Mouse (Mus musculus): ENCODE results near the gene Frem2. TPM values are rescaled to one million over a fixed set of nuclear protein-coding genes. Genes with fewer than 3 reads are reported as not detected.
A peak's percentile ranks its signal among the peaks of the same experiment; 100 is the strongest.

Frem2 gene
- polyA plus RNA-seq, 1 experiment = 0.81 TPM

DNA sequence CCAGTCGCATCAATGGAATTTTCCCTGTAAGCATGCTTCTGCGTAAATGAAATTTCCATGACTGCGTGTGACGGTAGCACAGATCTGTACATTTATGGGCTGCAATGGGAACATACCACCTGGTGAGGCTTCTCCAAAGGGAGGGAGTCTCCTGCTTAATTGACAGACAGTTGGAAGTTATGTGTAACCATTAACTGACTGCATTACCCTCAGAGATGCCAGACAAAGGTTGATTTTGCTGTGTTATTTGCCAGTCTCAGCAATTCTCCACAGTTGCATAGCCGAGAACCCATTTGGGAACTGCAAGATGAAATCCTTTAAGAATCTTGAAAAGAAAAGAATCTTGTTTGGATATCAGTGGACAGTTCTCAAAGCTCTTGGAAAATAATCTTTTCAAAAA, 185.1 kb downstream of the Frem2 start:
- TF ChIP-seq POLR2A (IDR thresholded peaks at IDR 0.05; ENCODE audit: control insufficient read depth, extremely low read depth, insufficient read depth, low read length, poor library complexity) = no peak
- no peak for TF ChIP-seq CTCF (IDR thresholded peaks at IDR 0.05; ENCODE audit: borderline replicate concordance, control insufficient read depth, extremely low read depth, insufficient read depth, low read length, poor library complexity)
- Histone ChIP-seq H3K36me3 (ENCODE audit: control insufficient read depth, insufficient read depth, low read length) (peaks cover 61% of the 10 kb centered on the region), H3K27me3 (ENCODE audit: control insufficient read depth, insufficient read depth, low read length) (no peaks in the 10 kb centered on the region), H3K27ac (ENCODE audit: control insufficient read depth, insufficient read depth, low read length) (no peak overlapping the region), H3K4me1 (replicated peaks; ENCODE audit: control insufficient read depth, insufficient read depth, low read length) (no peaks in the 10 kb centered on the region), H3K4me3 (ENCODE audit: control insufficient read depth, insufficient read depth, low read length) (no peak overlapping the region)
- no peak for DNase-seq
- WGBS = 97% methylated on average over 5 of the region's 5 CpGs

DNA sequence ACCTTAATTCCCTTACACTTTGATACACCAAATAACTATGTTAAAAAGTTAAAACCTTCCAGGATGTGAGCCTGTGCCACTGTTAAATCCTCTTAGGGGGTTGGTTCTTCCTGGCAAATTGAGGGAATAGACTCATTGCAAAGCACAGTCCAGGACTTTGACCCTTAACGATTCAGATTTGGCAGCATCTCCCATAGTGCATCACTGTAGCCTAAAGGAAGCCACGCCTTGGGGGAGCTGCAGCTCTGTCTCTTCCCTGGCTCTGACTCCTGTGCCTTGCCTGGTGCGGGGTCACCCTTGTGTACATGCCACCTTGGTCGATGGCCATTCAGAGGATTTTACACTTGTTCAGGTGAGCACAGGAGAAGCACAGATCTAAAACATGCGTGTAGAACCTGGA, 187.5 kb downstream of the Frem2 start:
- no peak overlapping the region for H3K4me3 ChIP-seq (ENCODE audit: control insufficient read depth, insufficient read depth, low read length)
- DNase-seq = no peak
- whole genome bisulfite sequencing = 96% methylated on average over 5 of the region's 5 CpGs
- H3K4me1 ChIP-seq (replicated peaks; ENCODE audit: control insufficient read depth, insufficient read depth, low read length) = peaks cover 12% of the 10 kb centered on the region
- no peaks in the 10 kb centered on the region for H3K27me3 ChIP-seq (ENCODE audit: control insufficient read depth, insufficient read depth, low read length)
- H3K36me3 ChIP-seq (ENCODE audit: control insufficient read depth, insufficient read depth, low read length) = peaks cover 40% of the 10 kb centered on the region
- H3K27ac ChIP-seq (ENCODE audit: control insufficient read depth, insufficient read depth, low read length) = no peak overlapping the region
- TF ChIP-seq CTCF (IDR thresholded peaks at IDR 0.05; ENCODE audit: borderline replicate concordance, control insufficient read depth, extremely low read depth, insufficient read depth, low read length, poor library complexity) = no peak
- no peak for TF ChIP-seq POLR2A (IDR thresholded peaks at IDR 0.05; ENCODE audit: control insufficient read depth, extremely low read depth, insufficient read depth, low read length, poor library complexity)

DNA sequence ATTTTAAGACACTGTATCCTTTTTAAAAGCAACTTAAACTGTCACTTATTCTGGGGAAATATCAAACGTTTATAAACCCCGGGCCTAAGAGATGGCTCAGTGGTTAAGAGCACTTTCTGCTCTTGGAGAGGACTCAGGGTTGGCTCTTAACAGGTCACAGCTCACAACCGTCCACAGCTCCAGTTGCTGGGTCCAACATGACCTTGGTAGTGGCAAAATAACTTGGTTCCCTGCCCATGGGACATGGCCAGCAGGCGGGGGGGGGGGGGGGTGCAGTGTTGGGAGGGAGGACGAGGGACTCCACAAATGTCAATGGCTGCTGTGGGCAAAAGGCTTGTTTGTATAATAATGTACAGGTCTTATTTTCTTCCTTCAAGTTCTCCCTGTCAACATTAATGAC, 189.8 kb downstream of the Frem2 start:
- H3K36me3 ChIP-seq (ENCODE audit: control insufficient read depth, insufficient read depth, low read length) = peaks cover 19% of the 10 kb centered on the region
- H3K27me3 ChIP-seq (ENCODE audit: control insufficient read depth, insufficient read depth, low read length) = no peaks in the 10 kb centered on the region
- H3K27ac ChIP-seq (ENCODE audit: control insufficient read depth, insufficient read depth, low read length) = no peak overlapping the region
- peaks cover 15% of the 10 kb centered on the region for H3K4me1 ChIP-seq (replicated peaks; ENCODE audit: control insufficient read depth, insufficient read depth, low read length)
- TF ChIP-seq CTCF (IDR thresholded peaks at IDR 0.05; ENCODE audit: borderline replicate concordance, control insufficient read depth, extremely low read depth, insufficient read depth, low read length, poor library complexity) (no peak), POLR2A (IDR thresholded peaks at IDR 0.05; ENCODE audit: control insufficient read depth, extremely low read depth, insufficient read depth, low read length, poor library complexity) (no peak)
- no peak overlapping the region for H3K4me3 ChIP-seq (ENCODE audit: control insufficient read depth, insufficient read depth, low read length)
- WGBS = 91% methylated on average over 5 of the region's 5 CpGs
- no peak for DNase-seq

DNA sequence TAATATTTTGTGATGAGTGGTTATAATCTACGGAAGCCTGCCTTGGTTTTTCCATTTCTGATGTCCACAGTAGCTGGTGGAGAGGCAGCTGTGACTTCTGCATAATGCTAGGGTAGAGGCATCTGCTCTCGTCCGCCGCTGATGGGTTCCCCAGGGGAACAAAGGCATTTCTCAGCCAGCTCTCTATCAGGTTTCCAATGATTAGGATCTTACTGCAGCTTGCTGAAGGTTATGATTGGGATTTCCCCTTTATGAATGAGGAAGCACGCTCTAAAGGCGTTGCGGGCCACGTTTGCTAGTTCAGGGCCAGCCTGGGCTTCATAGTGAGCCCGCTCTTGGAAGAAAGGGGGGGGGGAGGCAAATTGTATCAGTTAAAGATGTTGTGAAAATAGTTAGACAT, 190.7 kb downstream of the Frem2 start:
- no peak overlapping the region for H3K4me3 ChIP-seq (ENCODE audit: control insufficient read depth, insufficient read depth, low read length)
- TF ChIP-seq CTCF (IDR thresholded peaks at IDR 0.05; ENCODE audit: borderline replicate concordance, control insufficient read depth, extremely low read depth, insufficient read depth, low read length, poor library complexity) = no peak
- DNase-seq = no peak
- no peak overlapping the region for H3K27ac ChIP-seq (ENCODE audit: control insufficient read depth, insufficient read depth, low read length)
- 77% methylated on average over 9 of the region's 9 CpGs for WGBS
- H3K27me3 ChIP-seq (ENCODE audit: control insufficient read depth, insufficient read depth, low read length) = no peaks in the 10 kb centered on the region
- peaks cover 15% of the 10 kb centered on the region for H3K4me1 ChIP-seq (replicated peaks; ENCODE audit: control insufficient read depth, insufficient read depth, low read length)
- peaks cover 10% of the 10 kb centered on the region; the same call in 1 of the 2 replicates for H3K36me3 ChIP-seq (ENCODE audit: control insufficient read depth, insufficient read depth, low read length)

DNA sequence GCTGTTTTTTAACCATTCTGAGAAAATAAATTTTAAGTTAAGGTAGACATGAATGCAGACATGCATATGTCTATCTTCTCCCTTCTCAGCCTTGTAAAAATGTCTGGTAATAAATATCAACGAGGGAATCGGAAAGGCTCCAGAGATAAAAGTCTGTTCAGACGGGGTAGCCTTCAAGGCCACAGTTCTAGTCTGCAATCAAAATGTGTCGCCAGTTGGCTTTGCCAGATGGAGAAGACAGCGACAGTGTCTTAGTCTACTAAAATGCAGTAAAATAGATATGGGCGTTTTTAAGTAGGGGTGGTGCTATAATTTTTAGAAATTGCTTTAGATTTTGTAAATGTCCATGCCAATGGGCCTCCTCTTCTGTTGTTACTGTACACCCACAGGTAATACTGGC, 191.8 kb downstream of the Frem2 start:
- WGBS = 60% methylated on average over 6 of the region's 6 CpGs
- DNase-seq = no peak
- H3K4me1 ChIP-seq (replicated peaks; ENCODE audit: control insufficient read depth, insufficient read depth, low read length) = peaks cover 15% of the 10 kb centered on the region
- H3K27ac ChIP-seq (ENCODE audit: control insufficient read depth, insufficient read depth, low read length) = no peak overlapping the region
- H3K27me3 ChIP-seq (ENCODE audit: control insufficient read depth, insufficient read depth, low read length) = no peaks in the 10 kb centered on the region
- TF ChIP-seq CTCF (IDR thresholded peaks at IDR 0.05; ENCODE audit: borderline replicate concordance, control insufficient read depth, extremely low read depth, insufficient read depth, low read length, poor library complexity) = no peak
- no peak for TF ChIP-seq POLR2A (IDR thresholded peaks at IDR 0.05; ENCODE audit: control insufficient read depth, extremely low read depth, insufficient read depth, low read length, poor library complexity)
- H3K36me3 ChIP-seq (ENCODE audit: control insufficient read depth, insufficient read depth, low read length) = 0 out of 2 replicates have a peak, but pooled peaks cover 4% of the 10 kb centered on the region
- no peak overlapping the region for H3K4me3 ChIP-seq (ENCODE audit: control insufficient read depth, insufficient read depth, low read length)

DNA sequence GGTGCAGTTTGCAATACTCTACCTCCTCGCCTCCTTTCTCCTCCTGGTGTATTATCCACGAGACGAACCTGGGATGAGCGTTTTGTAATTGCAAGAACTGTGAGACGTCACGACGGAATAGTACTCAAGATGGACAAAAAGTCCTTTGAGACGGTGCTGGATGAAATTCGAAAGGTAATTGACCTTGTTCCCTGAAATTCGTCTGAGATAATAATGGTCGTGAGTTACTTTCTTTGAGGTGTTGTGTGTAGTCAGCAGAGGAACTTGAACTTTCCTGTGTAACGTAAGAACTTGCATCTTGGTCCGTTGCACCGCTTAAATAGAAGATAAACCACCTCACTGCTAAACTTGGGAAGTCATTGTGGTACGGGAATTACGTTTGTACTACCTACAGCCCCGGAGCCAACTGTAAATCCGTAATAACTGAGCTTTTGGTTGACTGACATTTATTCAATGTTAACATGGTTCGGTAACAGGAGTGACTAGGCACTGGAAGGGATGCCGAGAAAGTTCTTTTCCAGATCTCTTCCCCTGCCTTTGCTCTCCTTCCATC, 192.9 kb downstream of the Frem2 start:
- Histone ChIP-seq H3K4me1 (replicated peaks; ENCODE audit: control insufficient read depth, insufficient read depth, low read length) (peaks cover 15% of the 10 kb centered on the region), H3K4me3 (ENCODE audit: control insufficient read depth, insufficient read depth, low read length) (peak overlapping the region; percentile 66), H3K27me3 (ENCODE audit: control insufficient read depth, insufficient read depth, low read length) (no peaks in the 10 kb centered on the region), H3K27ac (ENCODE audit: control insufficient read depth, insufficient read depth, low read length) (no peak overlapping the region), H3K36me3 (ENCODE audit: control insufficient read depth, insufficient read depth, low read length) (no peaks in the 10 kb centered on the region)
- DNase-seq = no peak
- TF ChIP-seq POLR2A (IDR thresholded peaks at IDR 0.05; ENCODE audit: control insufficient read depth, extremely low read depth, insufficient read depth, low read length, poor library complexity) (no peak), CTCF (IDR thresholded peaks at IDR 0.05; ENCODE audit: borderline replicate concordance, control insufficient read depth, extremely low read depth, insufficient read depth, low read length, poor library complexity) (no peak)
- under 1% methylated on average over 20 of the region's 20 CpGs for whole genome bisulfite sequencing

Other genes with a start within 250 kb of the Frem2 start
- 9.5 and 9.9 TPM in 2 replicates for gene Nhlrc3, start 194.0 kb downstream of the Frem2 start, polyA plus RNA-seq (2012; rRNA removed)
- gene Proser1, start 193.7 kb downstream of the Frem2 start, polyA plus RNA-seq (2012; rRNA removed) = 78.9 and 99.6 TPM in 2 replicates
- gene Stoml3, start 168.7 kb downstream of the Frem2 start, polyA plus RNA-seq (2012; rRNA removed) = 0.16 and 0.27 TPM in 2 replicates
- gene Gm10985, start 187.7 kb upstream of the Frem2 start, polyA plus RNA-seq (2012; rRNA removed) = not detected in 2 replicates
- 4.4 and 4.5 TPM in 2 replicates for gene Ufm1, start 206.5 kb upstream of the Frem2 start, polyA plus RNA-seq (2012; rRNA removed)